Mouse (Mus musculus) kidney, postnatal 0 days (tissue): ENCODE results near the gene B9d2. TPM values are rescaled to one million over a fixed set of nuclear protein-coding genes. Genes with fewer than 3 reads are reported as not detected.

ENCODE experiments used
- ATAC-seq: fragments of 200-750 bp; cut with Nextera tagmentation; replicated peaks from 2 replicates; pipeline ENCODE4 v1.8.0; 2017; ENCODE audit warnings: low read depth, moderate number of reproducible peaks, moderate TSS enrichment, moderate library complexity; ENCODE audit not compliant: low FRiP score
- DNase-seq: peaks from one replicate; pipeline ENCODE4 v3.0.0-alpha.2; 2016; ENCODE audit warnings: low spot score
- H3K27ac ChIP-seq: fragments of 300-500 bp; sonication (generic); 2 replicates; pipeline ENCODE4 v1.5.1; 2014; ENCODE audit warnings: mild to moderate bottlenecking
- H3K27me3 ChIP-seq: fragments of 300-500 bp; sonication (generic); 2 replicates; pipeline ENCODE4 v1.6.1; 2014; ENCODE audit warnings: low read length, mixed read lengths; ENCODE audit not compliant: insufficient read depth
- H3K36me3 ChIP-seq: fragments of 300-500 bp; sonication (generic); 2 replicates; pipeline ENCODE4 v1.6.1; 2014; ENCODE audit warnings: low read length, mixed read lengths; ENCODE audit not compliant: insufficient read depth
- H3K4me1 ChIP-seq: fragments of 300-500 bp; sonication (generic); replicated peaks from 2 replicates; pipeline ENCODE4 v1.6.1; 2014; ENCODE audit warnings: antibody characterized with exemption, low read length, mixed read lengths; ENCODE audit not compliant: insufficient read depth
- H3K4me2 ChIP-seq: fragments of 300-500 bp; sonication (generic); 2 replicates; pipeline ENCODE4 v1.6.1; 2014; ENCODE audit warnings: mild to moderate bottlenecking, low read length, moderate library complexity, mixed read lengths
- H3K4me3 ChIP-seq: fragments of 300-500 bp; sonication (generic); replicated peaks from 2 replicates; pipeline ENCODE4 v1.5.1; 2014; ENCODE audit warnings: low read depth, low read length
- H3K9ac ChIP-seq: fragments of 300-500 bp; sonication (generic); 2 replicates; pipeline ENCODE4 v1.6.1; 2014; ENCODE audit warnings: low read depth, low read length
- H3K9me3 ChIP-seq: fragments of 300-500 bp; sonication (generic); replicated peaks from 2 replicates; pipeline ENCODE4 v1.6.1; 2016; ENCODE audit warnings: low read length, inconsistent platforms, mixed read lengths
- CTCF ChIP-seq: IDR thresholded peaks from 2 replicates; pipeline ENCODE4 v1.5.1; 2016; ENCODE audit warnings: antibody characterized with exemption, low read depth, mild to moderate bottlenecking, moderate library complexity
- WGBS: fragments of 180-500 bp; shearing (Covaris S2); extraction: QIAGEN DNeasy Blood & Tissue Kit; methylation state at CpG from one replicate; pipeline ENCODE4 v1.1.7; 2014; 5-methylcytosine and 5-hydroxymethylcytosine counted together
- polyA plus RNA-seq: library from polyadenylated mRNA; unstranded; fragments of >200 nt; fragmentation: Nextera tagmentation; extraction: Ambion mirVana; gene quantifications from 2 replicates; pipeline ENCODE4 v1.2.1, GENCODE M21; 2015

B9d2 gene
- polyA plus RNA-seq, 1 experiment from 2014 or later, result 31.4 TPM

DNA sequence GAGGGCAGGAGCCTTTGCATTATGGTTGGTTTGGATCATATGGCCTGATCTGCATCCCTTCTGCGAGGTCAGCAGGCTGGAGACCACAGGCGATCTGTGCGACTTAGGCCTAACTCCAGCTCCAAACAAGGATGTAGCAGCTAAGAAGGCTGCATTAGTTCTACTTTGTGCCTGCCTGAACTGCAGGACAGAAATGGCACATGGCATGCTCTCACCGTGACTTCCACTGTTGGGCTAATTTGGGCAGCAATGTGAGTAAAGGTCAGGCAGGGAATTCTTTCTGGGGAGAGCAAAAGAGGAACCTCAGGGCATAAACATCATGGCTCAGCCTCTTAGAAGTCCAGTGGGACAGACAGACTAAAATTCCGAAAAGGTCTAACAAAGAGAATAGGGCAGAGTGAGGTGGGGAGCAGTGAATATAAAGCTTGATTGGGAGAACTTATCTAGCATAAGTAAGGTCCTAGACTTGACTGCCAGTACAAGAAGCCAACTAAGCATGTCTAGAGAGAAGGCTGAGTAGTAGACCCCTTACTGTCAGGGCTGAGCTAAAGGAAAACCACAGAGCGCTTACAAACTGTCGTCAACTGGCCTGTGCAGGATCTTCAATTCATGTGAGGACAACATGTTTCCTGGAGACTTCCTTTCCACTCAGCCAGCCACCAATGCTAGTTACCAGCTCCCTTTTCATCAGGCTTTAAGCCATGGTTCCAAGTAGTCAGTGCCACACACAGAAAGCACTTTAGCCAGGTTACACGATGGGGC lies 50.9 kb downstream of the B9d2 start:
- Histone ChIP-seq H3K4me2 (no peak overlapping the region), H3K9ac (no peak overlapping the region), H3K4me3 (no peak overlapping the region), H3K36me3 (peaks cover 92% of the 10 kb centered on the region), H3K27ac (no peak overlapping the region), H3K4me1 (no peaks in the 10 kb centered on the region), H3K9me3 (no peaks in the 10 kb centered on the region), H3K27me3 (no peaks in the 10 kb centered on the region)
- TF ChIP-seq CTCF, result no peak
- 89% methylated on average over 8 of the region's 8 CpGs for WGBS
- DNase-seq (no peak), ATAC-seq (no peak)

DNA sequence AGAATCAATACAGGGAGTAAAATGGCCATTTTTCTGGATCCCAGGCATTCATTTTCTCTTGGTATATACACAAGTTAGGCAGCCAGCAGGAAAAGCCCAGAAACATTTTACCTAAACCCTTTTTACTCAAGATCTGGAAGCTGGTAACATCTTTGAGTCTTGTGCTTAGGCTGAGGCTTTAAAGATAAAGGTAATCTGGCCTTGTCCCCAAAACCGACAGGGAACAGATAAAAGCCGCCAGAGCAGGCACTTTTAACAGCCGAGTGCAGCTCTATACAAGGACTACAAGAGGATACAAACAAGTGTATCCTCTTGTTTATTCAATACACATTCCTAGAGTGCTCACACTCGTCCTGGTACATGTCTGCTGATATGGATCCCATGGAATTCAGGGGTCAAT lies 54.4 kb downstream of the B9d2 start:
- no peak for TF ChIP-seq CTCF
- H3K9me3 ChIP-seq, result no peaks in the 10 kb centered on the region
- peaks cover 85% of the 10 kb centered on the region for H3K36me3 ChIP-seq
- H3K4me2 ChIP-seq, result no peak overlapping the region
- H3K27me3 ChIP-seq, result no peaks in the 10 kb centered on the region
- H3K4me1 ChIP-seq, result no peaks in the 10 kb centered on the region
- 78% methylated on average over 4 of the region's 4 CpGs for WGBS
- no peak overlapping the region for H3K4me3 ChIP-seq
- H3K9ac ChIP-seq, result no peak overlapping the region
- H3K27ac ChIP-seq, result no peak overlapping the region
- no peak for DNase-seq
- no peak for ATAC-seq

Other genes starting within 250 kb of the B9d2 start
- 4.7 and 6.3 TPM in 2 replicates for gene Ceacam1, start 203.2 kb upstream of the B9d2 start, polyA plus RNA-seq
- 0.07 TPM in 1 of 2 replicates, not detected in the other for gene Ceacam2, start 140.9 kb upstream of the B9d2 start, polyA plus RNA-seq
- gene Erich4, start 64.9 kb upstream of the B9d2 start, polyA plus RNA-seq, result 10.1 and 11.2 TPM in 2 replicates
- gene Dmac2, start 61.4 kb upstream of the B9d2 start, polyA plus RNA-seq, result 68.6 and 68.9 TPM in 2 replicates
- gene B3gnt8, start 54.1 kb upstream of the B9d2 start, polyA plus RNA-seq, result 9.3 and 11.4 TPM in 2 replicates
- gene Bckdha, start 21.8 kb upstream of the B9d2 start, polyA plus RNA-seq, result 90.1 and 96.3 TPM in 2 replicates
- gene Exosc5, start 21.6 kb upstream of the B9d2 start, polyA plus RNA-seq, result 76.8 and 78.6 TPM in 2 replicates
- gene Tmem91, start 5.6 kb upstream of the B9d2 start, polyA plus RNA-seq, result 1.0 and 1.1 TPM in 2 replicates
- 3.2 and 3.6 TPM in 2 replicates for gene Tgfb1, start 6.2 kb downstream of the B9d2 start, polyA plus RNA-seq
- 18.8 and 19.4 TPM in 2 replicates for gene Ccdc97, start 38.3 kb downstream of the B9d2 start, polyA plus RNA-seq
- gene Hnrnpul1, start 74.0 kb downstream of the B9d2 start, polyA plus RNA-seq, result 50.0 and 56.0 TPM in 2 replicates
- gene Axl, start 107.9 kb downstream of the B9d2 start, polyA plus RNA-seq, result 95.7 and 110 TPM in 2 replicates
- gene Cyp2s1, start 136.1 kb downstream of the B9d2 start, polyA plus RNA-seq, result 25.4 and 26.7 TPM in 2 replicates
- not detected in 2 replicates for gene Cyp2b10, start 216.8 kb downstream of the B9d2 start, polyA plus RNA-seq